Mouse (Mus musculus): Measurements from ENCODE around the gene Supt3. TPM values are rescaled to one million over a fixed set of nuclear protein-coding genes. Genes with fewer than 3 reads are reported as not detected.
A peak's percentile ranks its signal among the peaks of the same experiment; 100 is the strongest.

Supt3 gene
- polyA plus RNA-seq, 1 experiment from 2014 or later = 24.9 TPM

GRCm38 (mm10) chr17:44745378-44745777, 31.6 kb upstream of the Supt3 start:
- 87% methylated on average over 8 of the region's 8 CpGs for WGBS
- H3K4me1 ChIP-seq = no peaks in the 10 kb centered on the region
- H3K36me3 ChIP-seq = no peaks in the 10 kb centered on the region
- no peak overlapping the region for H3K27ac ChIP-seq
- H3K9me3 ChIP-seq (replicated peaks) = no peaks in the 10 kb centered on the region
- peaks cover 9% of the 10 kb centered on the region for H3K27me3 ChIP-seq (ENCODE audit: low read depth, poor library complexity, severe bottlenecking)
- no peak for DNase-seq (ENCODE audit: low spot score)
- no peak overlapping the region for H3K4me3 ChIP-seq

GRCm38 (mm10) chr17:44766318-44766717, 10.6 kb upstream of the Supt3 start:
- no peak for DNase-seq (ENCODE audit: low spot score)
- 82% methylated on average over 11 of the region's 11 CpGs for WGBS

GRCm38 (mm10) chr17:44766975-44767374, 10.0 kb upstream of the Supt3 start:
- H3K36me3 ChIP-seq = no peaks in the 10 kb centered on the region
- H3K27me3 ChIP-seq (ENCODE audit: low read depth, poor library complexity, severe bottlenecking) = no peaks in the 10 kb centered on the region
- no peak overlapping the region for H3K27ac ChIP-seq
- peaks cover 20% of the 10 kb centered on the region for H3K4me1 ChIP-seq
- no peak for DNase-seq (ENCODE audit: low spot score)
- H3K9me3 ChIP-seq (replicated peaks) = no peaks in the 10 kb centered on the region
- WGBS = 73% methylated on average over 2 of the region's 2 CpGs
- no peak overlapping the region for H3K4me3 ChIP-seq

More at GRCm38 (mm10) chr17:44766318-44766717, 10.6 kb upstream of the Supt3 start:
- H3K27me3 ChIP-seq (ENCODE audit: low read depth, poor library complexity, severe bottlenecking) = no peaks in the 10 kb centered on the region
- no peaks in the 10 kb centered on the region for H3K9me3 ChIP-seq (replicated peaks)
- no peaks in the 10 kb centered on the region for H3K36me3 ChIP-seq
- H3K27ac ChIP-seq = no peak overlapping the region
- H3K4me3 ChIP-seq = no peak overlapping the region
- peaks cover 20% of the 10 kb centered on the region for H3K4me1 ChIP-seq

- Histone ChIP-seq H3K4me3 (no peak overlapping the region), H3K36me3 (no peaks in the 10 kb centered on the region), H3K4me1 (peaks cover 20% of the 10 kb centered on the region), H3K27me3 (ENCODE audit: low read depth, poor library complexity, severe bottlenecking) (no peaks in the 10 kb centered on the region), H3K9me3 (replicated peaks) (no peaks in the 10 kb centered on the region), H3K27ac (no peak overlapping the region)
- 91% methylated on average over 1 of the region's 1 CpGs for WGBS
- DNase-seq (ENCODE audit: low spot score) = no peak
These were observed 9.6 kb upstream of the Supt3 start for GRCm38 (mm10) chr17:44767375-44767774.

- no peak overlapping the region for H3K27ac ChIP-seq
- 24% methylated on average over 5 of the region's 5 CpGs for WGBS
- no peak for DNase-seq (ENCODE audit: low spot score)
These were observed 8.4 kb upstream of the Supt3 start for GRCm38 (mm10) chr17:44768522-44768921.

GRCm38 (mm10) chr17:44770871-44771270, 6.1 kb upstream of the Supt3 start:
- Histone ChIP-seq H3K36me3 (no peaks in the 10 kb centered on the region), H3K9me3 (replicated peaks) (no peaks in the 10 kb centered on the region), H3K27ac (no peak overlapping the region), H3K4me3 (no peak overlapping the region), H3K4me1 (peaks cover 20% of the 10 kb centered on the region), H3K27me3 (ENCODE audit: low read depth, poor library complexity, severe bottlenecking) (no peaks in the 10 kb centered on the region)
- DNase-seq (ENCODE audit: low spot score) = no peak
- WGBS = 85% methylated on average over 2 of the region's 2 CpGs

More at GRCm38 (mm10) chr17:44768522-44768921, 8.4 kb upstream of the Supt3 start:
- Histone ChIP-seq H3K9me3 (replicated peaks) (no peaks in the 10 kb centered on the region), H3K4me3 (no peak overlapping the region), H3K36me3 (no peaks in the 10 kb centered on the region), H3K4me1 (peaks cover 20% of the 10 kb centered on the region), H3K27me3 (ENCODE audit: low read depth, poor library complexity, severe bottlenecking) (no peaks in the 10 kb centered on the region)

GRCm38 (mm10) chr17:44772576-44772975, 4.4 kb upstream of the Supt3 start:
- WGBS = 87% methylated on average over 2 of the region's 2 CpGs
- DNase-seq (ENCODE audit: low spot score) = no peak
- H3K27ac ChIP-seq = no peak overlapping the region
- H3K4me1 ChIP-seq = peaks cover 25% of the 10 kb centered on the region
- H3K36me3 ChIP-seq = no peaks in the 10 kb centered on the region
- no peak overlapping the region for H3K4me3 ChIP-seq
- H3K9me3 ChIP-seq (replicated peaks) = no peaks in the 10 kb centered on the region
- no peaks in the 10 kb centered on the region for H3K27me3 ChIP-seq (ENCODE audit: low read depth, poor library complexity, severe bottlenecking)

- H3K9me3 ChIP-seq (replicated peaks) = no peaks in the 10 kb centered on the region
- no peak for DNase-seq (ENCODE audit: low spot score)
- no peaks in the 10 kb centered on the region for H3K36me3 ChIP-seq
- H3K27ac ChIP-seq = peak overlapping the region; percentile 100
- H3K4me3 ChIP-seq = peak overlapping the region; percentile 98
- peaks cover 18% of the 10 kb centered on the region for H3K4me1 ChIP-seq
- H3K27me3 ChIP-seq (ENCODE audit: low read depth, poor library complexity, severe bottlenecking) = no peaks in the 10 kb centered on the region
- under 1% methylated on average over 35 of the region's 35 CpGs for WGBS
These were observed 419 bp downstream of the Supt3 start for GRCm38 (mm10) chr17:44777337-44777804.

- H3K27ac ChIP-seq = no peak overlapping the region
- H3K9me3 ChIP-seq (replicated peaks) = no peaks in the 10 kb centered on the region
- WGBS = 78% methylated on average over 5 of the region's 5 CpGs
- no peaks in the 10 kb centered on the region for H3K27me3 ChIP-seq (ENCODE audit: low read depth, poor library complexity, severe bottlenecking)
- no peaks in the 10 kb centered on the region for H3K36me3 ChIP-seq
- peaks cover 18% of the 10 kb centered on the region for H3K4me1 ChIP-seq
- no peak for DNase-seq (ENCODE audit: low spot score)
- H3K4me3 ChIP-seq = peak overlapping the region; percentile 98
These were observed 1.2 kb downstream of the Supt3 start for GRCm38 (mm10) chr17:44778141-44778540.

GRCm38 (mm10) chr17:44780353-44780752, 3.4 kb downstream of the Supt3 start:
- Histone ChIP-seq H3K36me3 (no peaks in the 10 kb centered on the region), H3K4me3 (no peak overlapping the region), H3K9me3 (replicated peaks) (no peaks in the 10 kb centered on the region), H3K27me3 (ENCODE audit: low read depth, poor library complexity, severe bottlenecking) (no peaks in the 10 kb centered on the region), H3K4me1 (peaks cover 18% of the 10 kb centered on the region), H3K27ac (no peak overlapping the region)
- DNase-seq (ENCODE audit: low spot score) = no peak
- 69% methylated on average over 4 of the region's 4 CpGs for WGBS

GRCm38 (mm10) chr17:44782366-44782765, 5.4 kb downstream of the Supt3 start:
- no peaks in the 10 kb centered on the region for H3K36me3 ChIP-seq
- no peaks in the 10 kb centered on the region for H3K9me3 ChIP-seq (replicated peaks)
- H3K4me3 ChIP-seq = no peak overlapping the region
- DNase-seq (ENCODE audit: low spot score) = no peak
- 83% methylated on average over 4 of the region's 4 CpGs for WGBS
- no peaks in the 10 kb centered on the region for H3K27me3 ChIP-seq (ENCODE audit: low read depth, poor library complexity, severe bottlenecking)
- H3K4me1 ChIP-seq = peaks cover 11% of the 10 kb centered on the region
- no peak overlapping the region for H3K27ac ChIP-seq

- no peaks in the 10 kb centered on the region for H3K9me3 ChIP-seq (replicated peaks)
- H3K27ac ChIP-seq = no peak overlapping the region
- H3K4me3 ChIP-seq = no peak overlapping the region
- no peaks in the 10 kb centered on the region for H3K36me3 ChIP-seq
- DNase-seq (ENCODE audit: low spot score) = no peak
- H3K27me3 ChIP-seq (ENCODE audit: low read depth, poor library complexity, severe bottlenecking) = no peaks in the 10 kb centered on the region
- WGBS = 77% methylated on average over 2 of the region's 2 CpGs
- peaks cover 3% of the 10 kb centered on the region for H3K4me1 ChIP-seq
These were observed 6.2 kb downstream of the Supt3 start for GRCm38 (mm10) chr17:44783143-44783542.

- 88% methylated on average over 5 of the region's 5 CpGs for WGBS
- Histone ChIP-seq H3K4me1 (no peaks in the 10 kb centered on the region), H3K27ac (no peak overlapping the region), H3K36me3 (peaks cover 10% of the 10 kb centered on the region), H3K27me3 (ENCODE audit: low read depth, poor library complexity, severe bottlenecking) (no peaks in the 10 kb centered on the region), H3K9me3 (replicated peaks) (no peaks in the 10 kb centered on the region), H3K4me3 (no peak overlapping the region)
- DNase-seq (ENCODE audit: low spot score) = no peak
These were observed 12.2 kb downstream of the Supt3 start for GRCm38 (mm10) chr17:44788982-44789747.
